In the genomic region with DNA sequence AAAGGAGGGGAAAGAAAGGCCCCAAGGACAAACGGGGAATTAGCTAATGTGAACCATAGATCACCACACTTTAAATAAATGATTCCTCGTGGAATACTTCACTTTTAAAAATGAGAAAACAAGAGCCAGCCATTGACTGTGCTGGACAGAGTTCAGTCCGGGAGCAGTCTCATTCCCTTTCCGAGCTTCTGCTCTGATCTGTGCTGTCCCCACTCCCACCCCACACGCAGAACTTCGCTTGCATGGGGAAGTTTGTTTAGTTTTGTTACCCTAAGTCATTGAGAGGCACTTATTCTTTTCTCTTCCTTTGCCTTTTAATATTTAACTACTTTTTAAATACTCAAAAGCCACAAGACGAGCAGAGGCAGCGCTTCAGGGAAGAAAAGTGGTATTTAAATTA, we compare ENCODE assay signal across 30 mouse cellular contexts.
DNase-seq lines count a peak whose midpoint lies in the region; ATAC-seq and TF ChIP-seq lines count a peak whose summit lies in the region.
"Had no signal": no experiment of that assay in that cellular context is flagged by ENCODE, and none has a peak within 500 bp of the region (broad histone marks: within the 10 kb centered on the region; RNA-seq: fewer than 3 reads in every experiment).

No protein-coding gene starts in this region.

- no peak for TF ChIP-seq CTCF in lung, embryonic 14.5 days (IDR thresholded peaks at IDR 0.05; ENCODE audit: low read depth)

- WGBS in midbrain, embryonic 11.5 days, result 80% methylated on average over 8 of the region's 8 CpGs
- 81% methylated on average over 8 of the region's 8 CpGs for WGBS in midbrain, embryonic 10.5 days
- 30% methylated on average over 8 of the region's 8 CpGs for WGBS in lung, embryonic 14.5 days

- no peak overlapping the region for H3K4me2 ChIP-seq in midbrain, embryonic 11.5 days
- no peak overlapping the region for H3K4me2 ChIP-seq in lung, embryonic 14.5 days
- H3K4me2 ChIP-seq: embryonic facial prominence, embryonic 13.5 days; forebrain, embryonic 12.5 days; heart, embryonic 12.5 days; limb, embryonic 13.5 days; midbrain, embryonic 15.5 days; neural tube, embryonic 13.5 days; stomach, embryonic 15.5 days had no signal

- H3K4me1 ChIP-seq in midbrain, embryonic 11.5 days (ENCODE audit: control insufficient read depth, insufficient read depth, low read length), result no peaks in the 10 kb centered on the region
- no peaks in the 10 kb centered on the region for H3K4me1 ChIP-seq in midbrain, embryonic 10.5 days
- H3K4me1 ChIP-seq in lung, embryonic 14.5 days (ENCODE audit: insufficient read depth), result no peaks in the 10 kb centered on the region
- H3K4me1 ChIP-seq: embryonic facial prominence, embryonic 13.5 days; forebrain, embryonic 12.5 days; heart, embryonic 12.5 days; hindbrain, embryonic 10.5 days; limb, embryonic 13.5 days; megakaryocyte, embryonic 14.5 days; midbrain, embryonic 15.5 days; neural tube, embryonic 13.5 days; stomach, embryonic 15.5 days had no signal

- H3K36me3 ChIP-seq in midbrain, embryonic 11.5 days (ENCODE audit: control insufficient read depth, insufficient read depth, low read length), result no peaks in the 10 kb centered on the region
- H3K36me3 ChIP-seq in midbrain, embryonic 10.5 days, result no peaks in the 10 kb centered on the region
- no peaks in the 10 kb centered on the region for H3K36me3 ChIP-seq in lung, embryonic 14.5 days (ENCODE audit: insufficient read depth)
- H3K36me3 ChIP-seq: embryonic facial prominence, embryonic 13.5 days; forebrain, embryonic 12.5 days; heart, embryonic 12.5 days; hindbrain, embryonic 10.5 days; limb, embryonic 13.5 days; midbrain, embryonic 15.5 days; neural tube, embryonic 13.5 days; stomach, embryonic 15.5 days had no signal

- H3K9me3 ChIP-seq in midbrain, embryonic 11.5 days (ENCODE audit: control insufficient read depth, low read length), result no peaks in the 10 kb centered on the region
- no peaks in the 10 kb centered on the region for H3K9me3 ChIP-seq in midbrain, embryonic 10.5 days (replicated peaks)
- H3K9me3 ChIP-seq in lung, embryonic 14.5 days (ENCODE audit: low read depth, low read length), result no peaks in the 10 kb centered on the region
- H3K9me3 ChIP-seq: embryonic facial prominence, embryonic 13.5 days; forebrain, embryonic 12.5 days; heart, embryonic 12.5 days; hindbrain, embryonic 10.5 days; limb, embryonic 13.5 days; megakaryocyte, embryonic 14.5 days; midbrain, embryonic 15.5 days; neural tube, embryonic 13.5 days; stomach, embryonic 15.5 days had no signal

- no peak overlapping the region for H3K4me3 ChIP-seq in midbrain, embryonic 11.5 days (ENCODE audit: low read depth, low read length)
- H3K4me3 ChIP-seq in midbrain, embryonic 10.5 days, result no peak overlapping the region
- no peak overlapping the region for H3K4me3 ChIP-seq in lung, embryonic 14.5 days (ENCODE audit: low read depth, low read length)
- H3K4me3 ChIP-seq: embryonic facial prominence, embryonic 13.5 days; erythroblast, embryonic 14.5 days; forebrain, embryonic 12.5 days; heart, embryonic 12.5 days; hindbrain, embryonic 10.5 days; limb, embryonic 13.5 days; megakaryocyte, embryonic 14.5 days; midbrain, embryonic 15.5 days; myocyte; neural tube, embryonic 13.5 days; stomach, embryonic 15.5 days had no signal

- H3K9ac ChIP-seq in midbrain, embryonic 11.5 days (ENCODE audit: low read length), result no peak overlapping the region
- no peak overlapping the region for H3K9ac ChIP-seq in lung, embryonic 14.5 days
- H3K9ac ChIP-seq: embryonic facial prominence, embryonic 13.5 days; forebrain, embryonic 12.5 days; heart, embryonic 12.5 days; limb, embryonic 13.5 days; liver, embryonic 14.5 days; midbrain, embryonic 15.5 days; neural tube, embryonic 13.5 days; stomach, embryonic 15.5 days had no signal

- no peak for ATAC-seq in midbrain, embryonic 11.5 days (ENCODE audit: low FRiP score)
- ATAC-seq in lung, embryonic 14.5 days (ENCODE audit: insufficient read depth), result no peak
- ATAC-seq in monocyte, adult 5-6 weeks (replicated peaks; ENCODE audit: insufficient number of reproducible peaks, low FRiP score, low TSS enrichment, poor library complexity, severe bottlenecking), result 0 out of 2 replicates have a peak, but pooled peaks have one; percentile 32
- ATAC-seq: activated CD4-positive, CD25-positive, alpha-beta regulatory T cell, adult 4 months; hindbrain, embryonic 16.5 days; midbrain, embryonic 15.5 days had no signal

- no peaks in the 10 kb centered on the region for H3K27me3 ChIP-seq in midbrain, embryonic 11.5 days (ENCODE audit: control insufficient read depth, insufficient read depth, low read length)
- H3K27me3 ChIP-seq in midbrain, embryonic 10.5 days (ENCODE audit: low read depth, poor library complexity, severe bottlenecking), result no peaks in the 10 kb centered on the region
- H3K27me3 ChIP-seq in lung, embryonic 14.5 days (ENCODE audit: insufficient read depth, low read length), result no peaks in the 10 kb centered on the region
- H3K27me3 ChIP-seq: embryonic facial prominence, embryonic 13.5 days; forebrain, embryonic 12.5 days; heart, embryonic 12.5 days; limb, embryonic 13.5 days; megakaryocyte, embryonic 14.5 days; midbrain, embryonic 15.5 days; neural tube, embryonic 13.5 days; stomach, embryonic 15.5 days had no signal

- H3K27ac ChIP-seq in midbrain, embryonic 11.5 days (ENCODE audit: low read depth, low read length), result no peak overlapping the region
- H3K27ac ChIP-seq in midbrain, embryonic 10.5 days (replicated peaks), result no peak overlapping the region
- no peak overlapping the region for H3K27ac ChIP-seq in lung, embryonic 14.5 days (ENCODE audit: low read depth)
- H3K27ac ChIP-seq: embryonic facial prominence, embryonic 13.5 days; forebrain, embryonic 12.5 days; hindbrain, embryonic 10.5 days; limb, embryonic 13.5 days; liver, embryonic 14.5 days; midbrain, embryonic 15.5 days; neural tube, embryonic 13.5 days; stomach, embryonic 15.5 days had no signal

- peak; percentile 21 for DNase-seq in midbrain, embryonic 11.5 days (ENCODE audit: low spot score, missing footprints)
- no peak for DNase-seq in midbrain, embryonic 10.5 days (ENCODE audit: low spot score)
- peak; percentile 53 for DNase-seq in lung, embryonic 14.5 days
- DNase-seq in lung, postnatal 14 days, result peak; percentile 3
- DNase-seq in cerebellum, adult 11 months, result no peak
- no peak for DNase-seq in layer of hippocampus, postnatal 10 days (ENCODE audit: low spot score in 2 of 2)
- DNase-seq: adrenal gland, postnatal 25 days; cerebellum, postnatal 14 days; gastrocnemius, postnatal 25 days; heart, adult 18-20 months; heart, postnatal 10 days; kidney, adult 18-20 months; kidney, postnatal 25 days; right cerebral cortex, postnatal 4 days; thymus, adult 2 months had no signal

Comparison
In these comparisons a context has a peak if more than half of its experiments do, and no peak if none do; other contexts are left out.
1. DNase-seq: peak in midbrain, embryonic 11.5 days (single experiment), lung, embryonic 14.5 days (single experiment) and lung, postnatal 14 days (single experiment); none in midbrain, embryonic 10.5 days (single experiment), cerebellum, adult 11 months (single experiment) and layer of hippocampus, postnatal 10 days (0 of 2).